Mouse (Mus musculus) embryonic stem cell, embryonic (primary cell): Measurements from ENCODE around the gene Rcor2.

Experiments
- CTCF ChIA-PET, 4 experiments: fragments of 300-600 bp in 2 of 4; fragments of 350-600 bp in 2 of 4; sonication (Branson Sonifier 250); formaldehyde crosslinking; loops; one replicate each; lab custom pipeline; 2022; ENCODE audit warnings: inconsistent platforms in 2 of 4; lab: Charles Lee
- POLR2A ChIA-PET, 4 experiments: fragments of 300-600 bp in 2 of 4; fragments of 350-600 bp in 2 of 4; sonication (Branson Sonifier 250); formaldehyde crosslinking; loops; one replicate each; lab custom pipeline; 2022; ENCODE audit warnings: antibody characterized with exemption in 4 of 4, inconsistent platforms in 1 of 4; lab: Charles Lee

Rcor2 gene

GRCm38 (mm10) chr19:7269290-7270044 is 2.3 kb downstream of the Rcor2 start:
- CTCF ChIA-PET: interaction anchor here (0.5 to 4.4 kb wide), 32 partner anchors 8 to 212 kb away, joined by 3 to 17 read pairs (median 4); partner anchors contain the start of genes Mark2 (in 2 of the 4), Naa40 (in 2 of the 4), 2700081O15Rik (in 1 of the 4) and Cox8a (in 1 of the 4)
- POLR2A ChIA-PET: interaction anchor here (0.6 to 15.9 kb wide), 75 partner anchors 8 to 1697 kb away, joined by 3 to 339 read pairs (median 4); partner anchors contain the start of genes Naa40 (in 3 of the 4), Cox8a (in 2 of the 4), Mark2 (in 2 of the 4) and Otub1 (in 2 of the 4)

- ChIA-PET CTCF (interaction anchor here in 3 of 4 experiments (0.7 to 2.4 kb wide), 17 partner anchors 8 to 163 kb away, joined by 3 to 10 read pairs (median 4); partner anchors contain the start of gene Mark2 (in 1 of the 3)), POLR2A (interaction anchor here (0.7 to 12.1 kb wide), 35 partner anchors 9 to 322 kb away, joined by 3 to 216 read pairs (median 4); partner anchors contain the start of genes 2700081O15Rik (in 2 of the 4), Naa40 (in 2 of the 4), Cox8a (in 1 of the 4) and Rcor2 (in 1 of the 4))
These were observed 6.4 kb downstream of the Rcor2 start for GRCm38 (mm10) chr19:7273486-7273885.

- POLR2A ChIA-PET: interaction anchor here (0.5 to 12.1 kb wide), 49 partner anchors 9 to 1430 kb away, joined by 3 to 216 read pairs (median 4); partner anchors contain the start of genes 2700081O15Rik (in 2 of the 4), Naa40 (in 2 of the 4), Mark2 (in 1 of the 4) and Rcor2 (in 1 of the 4)
- CTCF ChIA-PET: interaction anchor here (0.6 to 2.4 kb wide), 23 partner anchors 9 to 1974 kb away, joined by 3 to 12 read pairs (median 3); partner anchors contain the start of gene Mark2 (in 2 of the 4)
These were observed 7.3 kb downstream of the Rcor2 start for GRCm38 (mm10) chr19:7274326-7274990.

GRCm38 (mm10) chr19:7275131-7275789 is 8.1 kb downstream of the Rcor2 start:
- CTCF ChIA-PET: interaction anchor here in 3 of 4 experiments (0.6 to 2.4 kb wide), 5 partner anchors 11 to 1974 kb away, joined by 3 to 10 read pairs (median 3); partner anchors contain the start of gene Mark2 (in 1 of the 3)
- POLR2A ChIA-PET: interaction anchor here (0.5 to 12.1 kb wide), 31 partner anchors 9 to 208 kb away, joined by 3 to 216 read pairs (median 5); partner anchors contain the start of genes 2700081O15Rik (in 2 of the 4), Naa40 (in 2 of the 4), Cox8a (in 1 of the 4) and Mark2 (in 1 of the 4)

- ChIA-PET CTCF (interaction anchor here in 1 of 4 experiments (1.4 kb wide), 1 partner anchor 12 kb away, joined by 6 read pairs; no protein-coding TSS in a partner anchor), POLR2A (interaction anchor here in 3 of 4 experiments (0.8 to 12.1 kb wide), 14 partner anchors 7 to 141 kb away, joined by 3 to 216 read pairs (median 4); partner anchors contain the start of genes Rcor2 (in 2 of the 3), 2700081O15Rik (in 1 of the 3), Cox8a (in 1 of the 3) and Mark2 (in 1 of the 3))
These were observed 9.0 kb downstream of the Rcor2 start for GRCm38 (mm10) chr19:7276053-7276659.

GRCm38 (mm10) chr19:7276796-7277195 is 9.7 kb downstream of the Rcor2 start:
- POLR2A ChIA-PET: interaction anchor here in 3 of 4 experiments (0.6 to 12.1 kb wide), 18 partner anchors 8 to 140 kb away, joined by 3 to 216 read pairs (median 4); partner anchors contain the start of genes Rcor2 (in 2 of the 3), 2700081O15Rik (in 1 of the 3), Mark2 (in 1 of the 3) and Otub1 (in 1 of the 3)
- CTCF ChIA-PET: interaction anchor here in 2 of 4 experiments (0.8 to 1.4 kb wide), 4 partner anchors 8 to 13 kb away, joined by 3 to 6 read pairs (median 4); no protein-coding TSS in a partner anchor

- POLR2A ChIA-PET: interaction anchor here (0.6 to 12.1 kb wide), 27 partner anchors 9 to 158 kb away, joined by 3 to 216 read pairs (median 5); partner anchors contain the start of genes 2700081O15Rik (in 4 of the 4), Mark2 (in 2 of the 4) and Rcor2 (in 2 of the 4)
- CTCF ChIA-PET: interaction anchor here in 3 of 4 experiments (0.5 to 4.0 kb wide), 22 partner anchors 9 to 1641 kb away, joined by 3 to 36 read pairs (median 4); partner anchors contain the start of genes Mark2 (in 1 of the 3) and Rcor2 (in 1 of the 3)
These were observed 11.2 kb downstream of the Rcor2 start for GRCm38 (mm10) chr19:7278200-7278906.

- CTCF ChIA-PET: interaction anchor here (0.5 to 4.0 kb wide), 27 partner anchors 8 to 259 kb away, joined by 3 to 36 read pairs (median 4); partner anchors contain the start of genes Mark2 (in 1 of the 4) and Rcor2 (in 1 of the 4)
- POLR2A ChIA-PET: interaction anchor here (0.6 to 12.1 kb wide), 29 partner anchors 8 to 157 kb away, joined by 3 to 216 read pairs (median 5); partner anchors contain the start of genes 2700081O15Rik (in 4 of the 4), Mark2 (in 2 of the 4) and Rcor2 (in 2 of the 4)
These were observed 12.0 kb downstream of the Rcor2 start for GRCm38 (mm10) chr19:7279114-7279513.

- ChIA-PET CTCF (interaction anchor here in 3 of 4 experiments (0.9 to 4.0 kb wide), 5 partner anchors 11 to 46 kb away, joined by 3 to 36 read pairs (median 4); partner anchors contain the start of gene Rcor2 (in 1 of the 3)), POLR2A (interaction anchor here in 3 of 4 experiments (0.6 to 12.1 kb wide), 15 partner anchors 12 to 137 kb away, joined by 3 to 216 read pairs (median 3); partner anchors contain the start of genes Mark2 (in 2 of the 3), Rcor2 (in 2 of the 3) and Cox8a (in 1 of the 3))
These were observed 13.6 kb downstream of the Rcor2 start for GRCm38 (mm10) chr19:7280557-7281330.

GRCm38 (mm10) chr19:7286563-7287315 is 19.6 kb downstream of the Rcor2 start:
- ChIA-PET POLR2A (interaction anchor here in 2 of 4 experiments (0.6 to 2.1 kb wide), 16 partner anchors 7 to 186 kb away, joined by 3 to 7 read pairs (median 4); no protein-coding TSS in a partner anchor), CTCF (interaction anchor here (0.6 to 1.7 kb wide), 11 partner anchors 8 to 319 kb away, joined by 3 to 6 read pairs (median 3); no protein-coding TSS in a partner anchor)

- POLR2A ChIA-PET: interaction anchor here in 2 of 4 experiments (0.6 to 2.5 kb wide), 6 partner anchors 14 to 134 kb away, joined by 3 to 7 read pairs (median 5); no protein-coding TSS in a partner anchor
- CTCF ChIA-PET: interaction anchor here in 2 of 4 experiments (0.7 to 1.7 kb wide), 3 partner anchors 10 to 28 kb away, joined by 3 to 6 read pairs (median 3); no protein-coding TSS in a partner anchor
These were observed 21.2 kb downstream of the Rcor2 start for GRCm38 (mm10) chr19:7288288-7288687.

- POLR2A ChIA-PET: interaction anchor here in 3 of 4 experiments (0.5 to 2.5 kb wide), 11 partner anchors 13 to 250 kb away, joined by 3 to 5 read pairs (median 3); partner anchors contain the start of genes 2700081O15Rik (in 1 of the 3) and Stip1 (in 1 of the 3)
These were observed 22.6 kb downstream of the Rcor2 start for GRCm38 (mm10) chr19:7289767-7290166.

More at GRCm38 (mm10) chr19:7289767-7290166, 22.6 kb downstream of the Rcor2 start:
- CTCF ChIA-PET: interaction anchor here in 1 of 4 experiments (1.6 kb wide), 1 partner anchor 56 kb away, joined by 4 read pairs; no protein-coding TSS in a partner anchor
